Mouse (Mus musculus) hindlimb bud, embryonic 11.5 days (tissue): ENCODE results near the gene Tap2.

ENCODE experiments used
- DNase-seq: peaks from one replicate; pipeline ENCODE4 v3.0.0-alpha.2; 2012; ENCODE audit warnings: low read depth, low spot score; ENCODE audit errors: extremely low spot score

Tap2 gene

GRCm38 (mm10) chr17:34247047-34247446 lies 43.7 kb downstream of the Tap2 start:
- DNase-seq: no peak

GRCm38 (mm10) chr17:34248764-34249163 lies 45.4 kb downstream of the Tap2 start:
- DNase-seq: no peak

- DNase-seq: no peak
These were observed 46.0 kb downstream of the Tap2 start for GRCm38 (mm10) chr17:34249361-34249760.

- DNase-seq: no peak
These were observed 46.6 kb downstream of the Tap2 start for GRCm38 (mm10) chr17:34249878-34250277.

GRCm38 (mm10) chr17:34251666-34252065 lies 48.3 kb downstream of the Tap2 start:
- DNase-seq: no peak

GRCm38 (mm10) chr17:34256501-34256900 lies 53.2 kb downstream of the Tap2 start:
- no peak for DNase-seq

GRCm38 (mm10) chr17:34257594-34258375 lies 54.5 kb downstream of the Tap2 start, which contains the start of gene H2-Ab1:
Gene H2-Ab1, plus strand, starts transcription at chr17:34257689.
- DNase-seq: no peak

GRCm38 (mm10) chr17:34260551-34260950 lies 57.2 kb downstream of the Tap2 start:
- DNase-seq: no peak

GRCm38 (mm10) chr17:34261502-34261901 lies 58.2 kb downstream of the Tap2 start:
- DNase-seq: peak; percentile 60

GRCm38 (mm10) chr17:34263068-34263467 lies 59.7 kb downstream of the Tap2 start:
- DNase-seq: peak; percentile 93

GRCm38 (mm10) chr17:34263811-34264371 lies 60.6 kb downstream of the Tap2 start:
- no peak for DNase-seq

GRCm38 (mm10) chr17:34264452-34265351 lies 61.4 kb downstream of the Tap2 start:
- DNase-seq: no peak
